Mouse (Mus musculus) adrenal gland, adult 8-10 months (tissue): ENCODE measurements at regions not wholly inside any gene's neighbourhood (a gene's known extent, or its start where the extent isn't known, plus 50 kb on each side); places are given as distances from the start of the nearest gene placed in this dataset.

Experiments used
- DNase-seq: peaks from one replicate; pipeline ENCODE4 v3.0.0; 2022
- microRNA-seq, 2 experiments: library from miRNA; unstranded; fragments of <30 nt; microRNA quantifications; one replicate each; pipeline ENCODE4 v1.2.0; 2022

DNA sequence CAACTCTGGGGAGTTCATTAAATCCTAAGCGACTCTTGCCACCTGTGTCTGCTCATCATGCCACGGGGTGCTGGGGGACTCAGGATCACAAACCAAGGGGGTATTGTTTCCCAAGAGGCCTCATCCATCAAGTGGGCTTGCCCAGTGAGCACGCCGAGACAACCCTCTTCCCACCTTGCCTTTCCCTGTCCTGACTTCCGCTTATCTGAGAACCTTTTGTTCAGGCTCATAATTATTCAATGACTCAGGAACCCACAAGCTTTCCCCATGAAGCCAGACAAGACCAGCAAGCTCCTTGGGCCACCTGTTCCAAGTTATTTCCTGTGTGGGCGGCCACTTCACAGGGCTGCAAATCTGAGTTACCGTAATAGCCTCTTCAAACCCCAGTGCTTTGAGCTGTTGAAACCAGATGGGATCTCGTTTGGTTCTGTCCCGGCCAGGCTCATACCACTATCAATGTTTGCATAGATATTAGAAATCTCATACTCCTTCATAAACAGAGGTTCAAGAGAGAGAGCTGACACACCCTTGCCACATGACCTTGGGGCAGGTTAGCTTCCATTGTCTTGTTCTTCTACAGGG is 78.0 kb upstream of the Runx1 start:
- no peak for DNase-seq

DNA sequence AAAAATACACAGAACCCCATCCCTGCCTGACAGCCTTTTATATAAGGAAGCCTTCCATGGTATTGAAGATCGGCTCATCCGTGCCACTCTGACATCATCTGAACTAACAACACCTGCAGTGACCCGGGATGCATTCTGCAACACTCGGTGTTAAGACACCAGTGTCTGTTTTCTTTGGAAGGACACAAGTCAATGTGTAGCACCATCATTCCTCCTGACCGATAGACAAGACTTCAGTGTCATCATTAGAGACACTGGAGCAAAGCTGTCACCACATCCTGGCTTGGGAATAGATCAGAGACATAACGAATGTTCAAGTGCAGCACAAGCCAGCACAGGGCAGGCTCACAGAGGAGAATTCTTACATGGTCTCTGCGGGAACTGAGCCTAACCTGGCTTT is 77.5 kb upstream of the Runx1 start:
- DNase-seq, result no peak

DNA sequence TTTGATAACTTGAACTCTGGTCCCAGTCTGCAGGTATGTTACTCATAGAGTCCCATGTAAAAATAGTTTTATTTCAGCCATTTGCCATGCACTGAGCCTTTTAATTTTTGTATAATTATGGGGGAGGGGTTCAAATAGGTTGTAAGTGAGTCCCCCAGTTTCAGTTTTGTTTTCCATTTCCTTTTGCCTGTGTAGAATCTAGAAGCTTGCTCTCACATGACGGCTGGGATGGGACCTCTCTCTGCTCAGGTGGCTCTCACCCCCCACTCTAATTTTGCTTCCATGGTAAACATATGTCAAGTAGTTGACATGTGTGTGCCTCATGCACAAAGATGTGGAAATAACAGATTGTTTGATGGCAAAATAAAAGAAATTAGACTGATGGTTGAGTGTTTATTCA is 73.8 kb upstream of the Runx1 start:
- DNase-seq, result no peak

DNA sequence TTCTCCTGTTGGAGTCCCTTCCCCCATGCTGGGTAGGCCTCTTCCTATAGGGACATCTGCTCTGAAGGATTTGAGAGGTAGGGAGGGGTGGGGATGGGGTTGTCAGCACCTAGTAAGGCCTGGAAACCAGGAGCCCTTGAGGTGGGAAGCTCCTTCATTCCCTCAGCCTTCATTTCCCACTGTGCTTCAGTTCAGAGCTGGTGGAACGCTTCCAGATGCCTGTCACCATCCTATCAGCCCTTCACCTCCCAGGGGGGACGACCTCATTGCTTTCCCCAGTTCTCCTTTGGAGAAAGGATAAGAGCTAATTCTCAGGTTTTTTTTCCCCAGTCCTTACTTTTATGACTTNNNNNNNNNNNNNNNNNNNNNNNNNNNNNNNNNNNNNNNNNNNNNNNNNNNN is 65.8 kb upstream of the Runx1 start:
- DNase-seq, result no peak

DNA sequence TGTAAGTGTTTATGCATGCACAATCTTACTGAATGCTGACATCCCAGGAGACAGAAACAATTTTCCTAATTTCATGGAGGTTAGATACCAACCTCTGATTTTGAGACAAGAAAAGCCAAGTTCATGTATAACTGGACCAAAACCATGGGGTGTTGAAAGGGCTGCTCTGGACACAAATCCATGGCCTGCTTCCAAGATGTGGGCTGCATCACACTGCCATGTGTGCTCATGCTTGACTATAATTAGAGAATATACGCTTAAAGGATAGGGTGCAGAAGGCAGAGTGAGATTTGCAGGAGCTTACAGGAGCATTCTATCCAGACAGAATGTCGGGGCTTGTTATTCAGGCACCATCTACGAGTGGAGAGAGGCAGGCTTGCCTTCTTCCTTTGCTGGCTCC is 64.8 kb upstream of the Runx1 start:
- no peak for DNase-seq

DNA sequence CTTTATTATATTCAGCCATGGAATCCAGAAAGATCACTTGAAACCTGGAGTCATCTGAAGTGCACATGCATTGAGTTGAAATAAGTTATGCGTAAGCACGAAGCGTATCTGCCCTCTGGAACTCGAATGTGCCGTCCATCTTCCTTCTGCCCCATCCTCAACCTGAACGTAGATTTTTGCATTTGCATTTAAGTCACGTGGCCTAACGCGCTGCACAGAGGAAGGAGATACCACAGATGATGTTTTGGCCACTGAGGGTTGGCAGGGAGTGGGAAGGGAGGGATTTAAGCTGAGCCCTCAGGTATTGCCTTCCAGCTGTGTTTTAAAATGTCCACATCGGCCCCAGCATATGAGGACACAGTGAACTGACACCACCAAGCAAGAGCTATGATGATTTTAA is 63.6 kb upstream of the Runx1 start:
- no peak for DNase-seq

DNA sequence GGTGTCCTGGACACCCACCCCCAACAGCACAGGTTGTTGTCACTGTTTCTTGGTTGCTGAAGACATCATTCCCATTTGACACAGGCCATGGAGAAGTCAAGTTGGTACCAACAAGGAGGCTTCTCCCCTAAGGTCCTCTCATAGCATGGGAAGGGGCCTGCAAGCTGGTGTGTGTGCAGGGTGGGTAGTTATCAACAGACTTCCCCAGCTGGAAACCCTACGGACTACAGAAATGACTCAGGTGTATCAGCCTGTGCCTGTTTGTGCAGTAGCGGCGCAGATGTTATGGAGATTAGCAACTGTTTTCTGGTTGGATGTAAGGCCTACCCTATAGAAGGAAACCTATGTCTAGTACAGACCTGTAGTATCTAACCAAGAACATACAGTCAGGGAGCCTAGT is 60.3 kb upstream of the Runx1 start:
- no peak for DNase-seq

DNA sequence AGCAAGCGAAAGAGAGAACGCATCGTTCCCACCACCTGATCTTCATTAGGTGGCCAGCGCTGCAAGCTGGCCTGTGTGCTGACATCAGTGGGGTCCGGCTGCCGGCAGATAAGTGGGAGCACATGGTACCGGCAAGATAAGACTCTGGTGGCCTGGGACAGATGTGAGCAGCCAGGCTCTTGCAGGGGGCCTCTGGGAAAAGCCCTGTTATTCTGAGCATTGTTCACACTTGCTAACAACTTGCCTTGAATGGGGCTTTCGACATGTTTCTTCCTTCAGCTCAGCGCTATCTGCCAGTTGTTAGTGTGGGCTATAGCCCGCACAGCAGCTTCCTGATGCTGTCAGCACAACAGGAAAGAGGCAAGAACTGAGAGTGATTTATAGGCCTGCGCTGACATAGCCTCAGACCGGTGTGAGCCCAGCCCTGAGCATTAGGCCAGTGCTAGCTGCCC is 57.9 kb upstream of the Runx1 start:
- DNase-seq, result no peak

DNA sequence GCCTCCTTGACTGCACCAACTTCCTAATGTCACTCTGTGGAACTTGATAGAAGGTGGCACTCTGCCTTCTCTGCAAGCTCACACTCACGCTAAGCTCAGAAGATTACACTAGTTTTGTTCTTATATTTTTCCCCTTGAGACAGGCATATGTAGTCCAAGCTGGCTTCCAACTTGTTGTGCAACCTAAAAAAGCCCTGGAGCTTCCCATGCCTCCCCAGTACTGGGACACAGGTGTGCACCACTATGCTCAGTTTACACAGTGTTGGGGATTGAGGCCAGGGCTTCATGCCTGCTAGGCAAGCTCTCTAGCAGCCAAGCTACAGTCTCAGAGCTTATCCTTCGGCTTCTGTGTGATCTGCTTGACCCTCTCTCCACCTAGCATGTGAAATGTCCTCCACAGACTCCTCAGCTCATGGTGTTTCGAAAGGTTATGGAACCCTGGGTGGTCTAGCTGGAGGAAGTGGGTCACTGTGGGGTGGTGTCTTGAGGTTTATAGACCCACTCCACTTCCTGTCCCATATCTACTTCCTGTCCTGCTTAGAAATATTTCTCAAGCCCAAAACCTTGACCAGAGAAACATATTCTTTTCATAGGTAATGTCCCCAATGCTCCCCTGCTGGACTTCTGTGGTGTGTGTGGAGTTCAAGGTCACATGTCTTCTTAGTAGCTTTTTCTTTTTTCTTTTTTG is 54.6 kb upstream of the Runx1 start:
- no peak for DNase-seq

DNA sequence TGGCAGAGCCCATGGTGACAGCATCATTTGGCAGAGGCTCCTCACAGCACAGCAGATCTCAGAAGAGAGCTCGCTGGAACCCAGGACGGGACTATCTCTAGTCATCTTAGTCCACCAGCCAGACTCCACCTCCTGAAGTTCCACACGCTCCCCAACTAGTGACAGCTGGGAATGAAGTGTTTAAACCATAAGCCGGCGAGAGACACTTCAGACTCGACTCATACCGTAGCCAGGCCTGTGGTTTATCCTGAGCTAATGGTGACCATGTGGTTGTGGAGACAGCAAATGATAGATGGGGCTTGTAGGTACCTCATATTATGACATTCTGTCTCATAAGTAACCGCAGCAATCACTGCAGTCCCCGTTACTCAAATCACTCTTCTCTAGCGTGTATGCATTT is 52.1 kb upstream of the Runx1 start:
- DNase-seq, result no peak

Small RNA genes lying in the stretch of these regions (microRNA-seq; reads per million reads assigned to microRNA genes)
- 0 reads per million in 2 experiments for gene Gm28003
- gene Mir802, result 0 reads per million in 2 experiments
